Mouse (Mus musculus) forebrain, postnatal 0 days (tissue): Measurements from ENCODE around the gene Prdm5. TPM values are rescaled to one million over a fixed set of nuclear protein-coding genes. Genes with fewer than 3 reads are reported as not detected.

ENCODE experiments used
- ATAC-seq: fragments of 200-750 bp; cut with Nextera tagmentation; 2 replicates; pipeline ENCODE4 v1.8.0; 2017; ENCODE audit warnings: mild to moderate bottlenecking, moderate library complexity
- DNase-seq: peaks from one replicate; pipeline ENCODE4 v3.0.0-alpha.2; 2015
- H3K27ac ChIP-seq: fragments of 300-500 bp; sonication (generic); 2 replicates; pipeline ENCODE4 v1.5.1; 2014; ENCODE audit warnings: low read depth, mild to moderate bottlenecking, antibody characterized with exemption, low read length, moderate library complexity, mixed read lengths
- H3K27me3 ChIP-seq: fragments of 300-500 bp; sonication (generic); 2 replicates; pipeline ENCODE4 v1.6.1; 2014; ENCODE audit warnings: mild to moderate bottlenecking, low read length, mixed read lengths; ENCODE audit not compliant: insufficient read depth
- H3K36me3 ChIP-seq: fragments of 300-500 bp; sonication (generic); 2 replicates; pipeline ENCODE4 v1.6.1; 2014; ENCODE audit warnings: mild to moderate bottlenecking, moderate library complexity; ENCODE audit not compliant: insufficient read depth
- H3K4me1 ChIP-seq: fragments of 300-500 bp; sonication (generic); 2 replicates; pipeline ENCODE4 v1.6.1; 2014; ENCODE audit warnings: antibody characterized with exemption; ENCODE audit not compliant: insufficient read depth
- H3K4me2 ChIP-seq: fragments of 300-500 bp; sonication (generic); 2 replicates; pipeline ENCODE4 v1.6.1; 2014; ENCODE audit warnings: low read depth, mild to moderate bottlenecking, moderate library complexity
- H3K4me3 ChIP-seq: fragments of 300-500 bp; sonication (generic); 2 replicates; pipeline ENCODE4 v1.5.1; 2014; ENCODE audit warnings: low read depth, low read length, mixed read lengths
- H3K9ac ChIP-seq: fragments of 300-500 bp; sonication (generic); 2 replicates; pipeline ENCODE4 v1.6.1; 2014; ENCODE audit warnings: mild to moderate bottlenecking
- H3K9me3 ChIP-seq: fragments of 300-500 bp; sonication (generic); 2 replicates; pipeline ENCODE4 v1.6.1; 2016; ENCODE audit warnings: low read length
- CTCF ChIP-seq: sonication (generic); IDR thresholded peaks from 2 replicates; pipeline ENCODE4 v1.5.1; 2016; ENCODE audit warnings: antibody characterized with exemption, control low read depth, low read depth
- whole genome bisulfite sequencing: fragments of 180-500 bp; shearing (Covaris S2); extraction: QIAGEN DNeasy Blood & Tissue Kit; methylation state at CpG from one replicate; pipeline ENCODE4 v1.1.7; 2014; 5-methylcytosine and 5-hydroxymethylcytosine counted together
- polyA plus RNA-seq: library from polyadenylated mRNA; unstranded; fragments of >200 nt; fragmentation: Nextera tagmentation; extraction: Ambion mirVana; gene quantifications from 2 replicates; pipeline ENCODE4 v1.2.1, GENCODE M21; 2015
- total RNA-seq: library from RNA; depleted of rRNA; stranded (reverse); fragments of >200 nt; gene quantifications from 2 replicates; pipeline ENCODE4 v1.2.3, GENCODE M21; 2014

Gene Prdm5
- total and polyA plus RNA-seq, 2 experiments from 2014 or later: 3.6 to 8.7 TPM

DNA sequence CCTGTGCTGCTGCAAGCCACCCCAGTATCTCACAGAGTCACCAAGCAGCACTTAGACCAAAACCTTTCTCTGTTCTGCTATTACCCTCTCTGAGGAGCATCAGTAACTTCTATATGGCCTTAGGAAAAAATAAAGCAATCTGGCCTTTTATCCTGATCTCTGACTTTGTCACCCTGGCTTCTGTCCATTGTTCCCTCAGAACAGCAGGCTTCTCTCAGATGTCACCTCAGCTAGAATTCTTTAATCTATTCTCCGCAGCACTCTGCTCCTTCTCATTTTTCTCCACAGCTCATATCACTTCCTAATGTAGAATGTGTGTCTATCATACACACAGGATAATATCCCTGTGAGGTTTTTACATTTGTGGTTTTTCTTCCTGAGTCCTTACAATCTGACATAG lies 99.5 kb downstream of the Prdm5 start:
- Histone ChIP-seq H3K27me3 (no peaks in the 10 kb centered on the region), H3K4me2 (no peak overlapping the region), H3K9ac (no peak overlapping the region), H3K4me3 (no peak overlapping the region), H3K9me3 (no peaks in the 10 kb centered on the region), H3K4me1 (no peaks in the 10 kb centered on the region), H3K36me3 (no peaks in the 10 kb centered on the region), H3K27ac (no peak overlapping the region)
- TF ChIP-seq CTCF: no peak
- 90% methylated on average over 1 of the region's 1 CpGs for WGBS
- ATAC-seq: no peak
- DNase-seq: no peak

DNA sequence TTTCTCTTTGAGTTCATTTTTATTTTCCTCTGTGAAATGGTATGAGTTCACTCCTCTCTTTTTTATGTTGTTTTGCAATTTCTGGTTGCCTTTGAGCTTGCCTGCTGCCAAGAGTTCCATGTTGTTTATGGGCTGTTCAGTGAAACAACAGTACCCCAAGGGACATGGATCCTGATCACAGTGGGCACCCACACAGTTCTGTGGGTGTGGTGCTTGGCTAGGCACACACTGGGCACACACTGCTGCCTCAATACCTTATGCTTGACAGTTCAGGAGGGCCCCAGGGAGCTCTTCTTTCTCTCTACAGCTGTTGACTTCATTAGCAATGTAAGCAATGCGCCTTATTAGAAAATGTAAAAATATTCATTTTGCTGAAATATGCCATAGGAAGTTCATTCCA lies 110.0 kb downstream of the Prdm5 start:
- no peak for ATAC-seq
- Histone ChIP-seq H3K9ac (no peak overlapping the region), H3K9me3 (no peaks in the 10 kb centered on the region)

DNA sequence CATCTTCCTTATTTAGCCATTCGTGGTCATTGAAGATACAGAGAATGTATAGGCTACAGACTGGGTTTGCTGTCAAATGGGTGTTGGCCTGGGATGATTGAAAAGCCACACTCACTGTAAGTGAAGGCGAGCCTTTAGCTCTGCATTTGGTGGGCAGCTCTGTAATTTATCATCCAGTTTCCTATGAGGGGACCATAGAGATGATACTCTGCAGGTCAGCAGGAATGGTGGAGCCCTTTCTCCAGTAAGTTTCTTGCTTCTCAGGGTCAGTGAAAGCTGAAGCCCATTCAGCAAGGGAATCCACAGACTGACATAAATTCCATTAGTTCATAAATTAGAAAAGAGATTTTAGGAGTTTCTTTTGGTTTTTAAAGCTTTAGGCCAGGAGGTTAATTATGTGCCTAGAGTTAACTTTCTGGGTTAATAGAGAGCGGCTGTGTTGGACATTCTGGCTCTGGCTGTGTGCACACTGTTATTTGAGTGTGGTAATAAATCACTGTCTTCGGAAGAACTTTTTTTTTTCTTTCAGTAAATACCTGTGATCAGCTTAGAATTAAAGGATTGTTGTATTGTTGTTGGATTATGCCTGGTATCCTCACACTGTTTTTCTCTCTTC lies 113.4 kb downstream of the Prdm5 start:
- ATAC-seq: no peak
- no peak overlapping the region for H3K27ac ChIP-seq
- no peaks in the 10 kb centered on the region for H3K27me3 ChIP-seq
- no peak overlapping the region for H3K4me2 ChIP-seq
- no peaks in the 10 kb centered on the region for H3K4me1 ChIP-seq
- no peak overlapping the region for H3K9ac ChIP-seq
- H3K4me3 ChIP-seq: no peak overlapping the region
- TF ChIP-seq CTCF: no peak
- H3K36me3 ChIP-seq: no peaks in the 10 kb centered on the region
- no peak for DNase-seq
- no peaks in the 10 kb centered on the region for H3K9me3 ChIP-seq
- 87% methylated on average over 4 of the region's 4 CpGs for WGBS

More for the DNA sequence above, 110.0 kb downstream of the Prdm5 start:
- Histone ChIP-seq H3K4me1 (no peaks in the 10 kb centered on the region), H3K27me3 (no peaks in the 10 kb centered on the region), H3K27ac (no peak overlapping the region), H3K36me3 (no peaks in the 10 kb centered on the region), H3K4me2 (no peak overlapping the region), H3K4me3 (no peak overlapping the region)
- TF ChIP-seq CTCF: no peak
- no peak for DNase-seq
- 89% methylated on average over 1 of the region's 1 CpGs for WGBS

DNA sequence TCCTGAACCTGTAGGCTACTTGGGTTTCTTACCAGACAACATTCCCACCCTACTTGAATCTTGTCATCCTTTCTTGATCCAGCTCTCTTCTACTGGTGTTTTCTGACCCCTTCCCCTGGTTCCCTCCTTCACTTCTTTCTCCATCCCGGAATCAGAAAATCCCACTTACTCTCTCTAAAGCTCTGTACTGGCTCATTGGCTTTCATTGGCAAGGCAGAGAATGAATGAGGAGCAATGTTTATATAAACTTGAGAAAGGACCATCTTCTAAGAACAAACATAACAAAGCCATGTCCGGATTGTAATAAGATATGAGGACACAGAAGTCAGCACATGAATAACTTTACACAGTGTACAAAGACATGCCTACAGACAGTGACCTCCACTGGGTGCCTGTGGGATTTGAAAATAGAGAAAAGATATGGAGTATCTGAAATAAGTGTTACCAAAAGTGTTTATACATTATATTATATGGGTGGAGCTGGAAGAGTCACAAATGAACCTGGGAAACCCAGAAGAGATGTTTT lies 127.9 kb downstream of the Prdm5 start:
- H3K4me3 ChIP-seq: no peak overlapping the region
- H3K9ac ChIP-seq: no peak overlapping the region
- H3K36me3 ChIP-seq: no peaks in the 10 kb centered on the region
- 90% methylated on average over 2 of the region's 2 CpGs for WGBS
- ATAC-seq (no peak), DNase-seq (no peak)
- H3K4me1 ChIP-seq: no peaks in the 10 kb centered on the region
- no peak overlapping the region for H3K4me2 ChIP-seq
- no peak for TF ChIP-seq CTCF
- no peak overlapping the region for H3K27ac ChIP-seq
- no peaks in the 10 kb centered on the region for H3K27me3 ChIP-seq
- H3K9me3 ChIP-seq: no peaks in the 10 kb centered on the region

DNA sequence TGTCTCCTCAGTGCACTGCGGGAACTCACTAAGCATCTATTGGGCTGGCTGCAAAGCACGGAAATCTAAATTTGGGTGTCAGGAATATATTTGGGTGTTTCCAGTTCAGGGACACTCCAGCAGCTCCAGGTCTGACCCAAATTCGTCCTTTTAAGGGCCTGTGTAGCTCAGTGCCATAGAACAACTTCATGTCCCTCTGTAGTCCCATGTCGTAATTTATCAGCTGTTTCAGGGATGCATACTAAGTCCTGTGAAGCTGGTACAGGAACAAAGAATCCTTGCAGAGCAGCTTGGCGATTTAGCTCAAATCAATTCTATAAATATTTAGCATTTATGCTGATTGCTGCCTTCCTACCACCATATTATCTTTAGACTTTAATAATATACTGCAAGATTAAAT lies 136.6 kb downstream of the Prdm5 start:
- Histone ChIP-seq H3K4me3 (no peak overlapping the region), H3K4me1 (no peaks in the 10 kb centered on the region), H3K9ac (no peak overlapping the region), H3K4me2 (no peak overlapping the region), H3K27me3 (no peaks in the 10 kb centered on the region), H3K9me3 (no peaks in the 10 kb centered on the region), H3K36me3 (no peaks in the 10 kb centered on the region), H3K27ac (no peak overlapping the region; the same call in 1 of the 2 replicates)
- ATAC-seq: peak; percentile 71
- TF ChIP-seq CTCF: no peak
- 59% methylated on average over 5 of the region's 5 CpGs for WGBS
- peak; percentile 9 for DNase-seq

- no peak for ATAC-seq
- H3K27me3 ChIP-seq: no peaks in the 10 kb centered on the region
- H3K36me3 ChIP-seq: no peaks in the 10 kb centered on the region
- 89% methylated on average over 3 of the region's 3 CpGs for WGBS
- H3K9me3 ChIP-seq: no peaks in the 10 kb centered on the region
- DNase-seq: no peak
- no peaks in the 10 kb centered on the region for H3K4me1 ChIP-seq
- H3K4me3 ChIP-seq: no peak overlapping the region
- no peak overlapping the region for H3K27ac ChIP-seq
- no peak overlapping the region for H3K4me2 ChIP-seq
- no peak overlapping the region for H3K9ac ChIP-seq
- TF ChIP-seq CTCF: no peak
Measured at GRCm38 (mm10) chr6:65921703-65922102, 142.9 kb downstream of the Prdm5 start.

DNA sequence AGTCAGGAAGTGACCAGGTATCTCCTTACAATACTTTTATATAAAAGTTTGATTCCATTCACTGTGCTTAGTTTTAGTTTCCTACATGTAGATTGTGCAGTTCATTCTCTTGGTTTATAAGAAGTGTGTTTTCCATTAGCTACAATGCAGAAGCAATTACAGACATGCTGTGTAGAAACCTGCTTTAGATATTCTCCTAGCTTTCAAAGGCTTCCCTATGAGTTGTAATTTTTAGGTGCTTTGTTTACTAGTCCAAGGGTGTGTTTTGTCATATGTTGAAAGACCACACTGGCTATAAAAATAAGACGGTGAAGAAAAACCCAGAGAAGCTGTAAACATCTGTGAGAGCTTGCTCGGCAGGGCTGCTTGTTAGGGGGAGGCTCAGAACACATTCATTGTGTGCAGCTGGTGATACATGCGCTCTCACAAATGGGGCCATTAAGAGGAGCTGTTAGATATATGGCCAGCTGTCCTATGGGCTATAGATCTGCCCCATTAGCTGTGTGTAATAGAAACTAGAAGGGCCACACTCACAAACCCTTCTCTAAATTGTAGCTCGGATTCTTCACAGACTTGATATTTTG lies 144.8 kb downstream of the Prdm5 start:
- Histone ChIP-seq H3K4me2 (no peak overlapping the region), H3K4me1 (no peaks in the 10 kb centered on the region), H3K9ac (no peak overlapping the region), H3K9me3 (no peaks in the 10 kb centered on the region), H3K27me3 (no peaks in the 10 kb centered on the region), H3K36me3 (no peaks in the 10 kb centered on the region), H3K4me3 (no peak overlapping the region), H3K27ac (no peak overlapping the region)
- WGBS: 63% methylated on average over 4 of the region's 4 CpGs
- ATAC-seq: no peak
- no peak for DNase-seq
- TF ChIP-seq CTCF: no peak
